Mouse (Mus musculus) MEL (cell line): ENCODE data around the gene Gm11559. TPM values are rescaled to one million over a fixed set of nuclear protein-coding genes. Genes with fewer than 3 reads are reported as not detected.

Source experiments
- polyA plus RNA-seq, 2 experiments: library from polyadenylated mRNA; stranded (reverse) in 1 of 2; unstranded in 1 of 2; fragments of >175 nt in 1 of 2; fragments of >200 nt in 1 of 2; gene quantifications; 2 replicates each; pipeline versions ENCODE4 v1.2.1 to v1.2.4; 2012; ENCODE audit warnings: low replicate concordance in 2 of 2, low read depth in 1 of 2; ENCODE audit not compliant: insufficient read length in 2 of 2, insufficient read depth in 1 of 2, missing spikeins in 1 of 2
- total RNA-seq: library from RNA; depleted of rRNA; stranded (reverse); fragments of 300-350 nt; gene quantifications from 2 replicates; pipeline ENCODE4 v1.2.3, GENCODE M21; 2012; rRNA removed

The Gm11559 gene
- total and polyA plus RNA-seq, 3 experiments = not detected

Other genes with a start within 250 kb of the Gm11559 start
Only the 30 nearest of the 37 such genes appear.
- not detected in 2 replicates for gene Krtap4-7, start 220.4 kb upstream of the Gm11559 start, total RNA-seq
- not detected for gene Krtap4-7, start 220.4 kb upstream of the Gm11559 start, polyA plus RNA-seq
- not detected in 2 replicates for gene Gm11555, start 214.2 kb upstream of the Gm11559 start, total RNA-seq
- not detected for gene Gm11555, start 214.2 kb upstream of the Gm11559 start, polyA plus RNA-seq
- not detected in 2 replicates for gene Gm11563, start 205.5 kb upstream of the Gm11559 start, total RNA-seq
- not detected for gene Gm11563, start 205.5 kb upstream of the Gm11559 start, polyA plus RNA-seq
- gene Krtap4-6, start 198.5 kb upstream of the Gm11559 start, total RNA-seq = not detected in 2 replicates
- not detected for gene Krtap4-6, start 198.5 kb upstream of the Gm11559 start, polyA plus RNA-seq
- gene Gm14190, start 173.7 kb upstream of the Gm11559 start, total RNA-seq = not detected in 2 replicates
- not detected for gene Gm14190, start 173.7 kb upstream of the Gm11559 start, polyA plus RNA-seq
- not detected in 2 replicates for gene Gm14180, start 130.2 kb upstream of the Gm11559 start, total RNA-seq
- not detected for gene Gm14180, start 130.2 kb upstream of the Gm11559 start, polyA plus RNA-seq
- gene Gm11595, start 91.6 kb upstream of the Gm11559 start, total RNA-seq = not detected in 2 replicates
- gene Gm11595, start 91.6 kb upstream of the Gm11559 start, polyA plus RNA-seq = not detected
- not detected in 2 replicates for gene Krtap4-8, start 83.8 kb upstream of the Gm11559 start, total RNA-seq
- not detected for gene Krtap4-8, start 83.8 kb upstream of the Gm11559 start, polyA plus RNA-seq
- not detected in 2 replicates for gene Krtap4-9, start 79.3 kb upstream of the Gm11559 start, total RNA-seq
- gene Krtap4-9, start 79.3 kb upstream of the Gm11559 start, polyA plus RNA-seq = not detected
- not detected in 2 replicates for gene Gm11596, start 71.0 kb upstream of the Gm11559 start, total RNA-seq
- not detected for gene Gm11596, start 71.0 kb upstream of the Gm11559 start, polyA plus RNA-seq
- not detected in 2 replicates for gene Gm11569, start 65.5 kb upstream of the Gm11559 start, total RNA-seq
- gene Gm11569, start 65.5 kb upstream of the Gm11559 start, polyA plus RNA-seq = not detected
- not detected in 2 replicates for gene Gm11554, start 60.0 kb upstream of the Gm11559 start, total RNA-seq
- gene Gm11554, start 60.0 kb upstream of the Gm11559 start, polyA plus RNA-seq = not detected
- gene Krtap4-13, start 54.6 kb upstream of the Gm11559 start, total RNA-seq = not detected in 2 replicates
- gene Krtap4-13, start 54.6 kb upstream of the Gm11559 start, polyA plus RNA-seq = not detected
- not detected in 2 replicates for gene Gm11564, start 48.8 kb upstream of the Gm11559 start, total RNA-seq
- not detected for gene Gm11564, start 48.8 kb upstream of the Gm11559 start, polyA plus RNA-seq
- not detected in 2 replicates for gene 2300003K06Rik, start 26.4 kb upstream of the Gm11559 start, total RNA-seq
- not detected for gene 2300003K06Rik, start 26.4 kb upstream of the Gm11559 start, polyA plus RNA-seq
- gene Krtap4-16, start 12.9 kb upstream of the Gm11559 start, total RNA-seq = not detected in 2 replicates
- gene Krtap4-16, start 12.9 kb upstream of the Gm11559 start, polyA plus RNA-seq = not detected
- not detected in 2 replicates for gene Gm11568, start 6.6 kb upstream of the Gm11559 start, total RNA-seq
- not detected for gene Gm11568, start 6.6 kb upstream of the Gm11559 start, polyA plus RNA-seq
- not detected in 2 replicates for gene Krtap9-1, start 8.9 kb downstream of the Gm11559 start, total RNA-seq
- not detected for gene Krtap9-1, start 8.9 kb downstream of the Gm11559 start, polyA plus RNA-seq
- not detected in 2 replicates for gene Gm11567, start 14.7 kb downstream of the Gm11559 start, total RNA-seq
- gene Gm11567, start 14.7 kb downstream of the Gm11559 start, polyA plus RNA-seq = not detected
- not detected in 2 replicates for gene Krtap31-1, start 43.4 kb downstream of the Gm11559 start, total RNA-seq
- gene Krtap31-1, start 43.4 kb downstream of the Gm11559 start, polyA plus RNA-seq = not detected
- not detected in 2 replicates for gene Gm11565, start 50.3 kb downstream of the Gm11559 start, total RNA-seq
- gene Gm11565, start 50.3 kb downstream of the Gm11559 start, polyA plus RNA-seq = not detected
- not detected in 2 replicates for gene Krtap31-2, start 71.8 kb downstream of the Gm11559 start, total RNA-seq
- not detected for gene Krtap31-2, start 71.8 kb downstream of the Gm11559 start, polyA plus RNA-seq
- gene Krtap9-5, start 84.0 kb downstream of the Gm11559 start, total RNA-seq = not detected in 2 replicates
- not detected for gene Krtap9-5, start 84.0 kb downstream of the Gm11559 start, polyA plus RNA-seq
- not detected in 2 replicates for gene Krtap29-1, start 114.6 kb downstream of the Gm11559 start, total RNA-seq
- not detected for gene Krtap29-1, start 114.6 kb downstream of the Gm11559 start, polyA plus RNA-seq
- gene Krtap16-1, start 122.1 kb downstream of the Gm11559 start, total RNA-seq = 0.08 TPM in 1 of 2 replicates, not detected in the other
- gene Krtap16-1, start 122.1 kb downstream of the Gm11559 start, polyA plus RNA-seq = not detected
- not detected in 2 replicates for gene Krtap17-1, start 129.5 kb downstream of the Gm11559 start, total RNA-seq
- not detected for gene Krtap17-1, start 129.5 kb downstream of the Gm11559 start, polyA plus RNA-seq
- not detected in 2 replicates for gene Krt33a, start 151.7 kb downstream of the Gm11559 start, total RNA-seq
- gene Krt33a, start 151.7 kb downstream of the Gm11559 start, polyA plus RNA-seq = not detected
- gene Krt33b, start 165.4 kb downstream of the Gm11559 start, total RNA-seq = not detected in 2 replicates
- not detected for gene Krt33b, start 165.4 kb downstream of the Gm11559 start, polyA plus RNA-seq
- not detected in 2 replicates for gene Krt34, start 177.1 kb downstream of the Gm11559 start, total RNA-seq
- not detected for gene Krt34, start 177.1 kb downstream of the Gm11559 start, polyA plus RNA-seq
- gene Krt31, start 186.1 kb downstream of the Gm11559 start, total RNA-seq = not detected in 2 replicates
- not detected for gene Krt31, start 186.1 kb downstream of the Gm11559 start, polyA plus RNA-seq